Mouse (Mus musculus) midbrain, embryonic 14.5 days (tissue): ENCODE measurements around the gene Zcchc4. TPM values are rescaled to one million over a fixed set of nuclear protein-coding genes. Genes with fewer than 3 reads are reported as not detected.

Experiments used
- polyA plus RNA-seq: library from polyadenylated mRNA; unstranded; fragments of >200 nt; fragmentation: Nextera tagmentation; extraction: Ambion mirVana; gene quantifications from 2 replicates; pipeline ENCODE4 v1.2.1, GENCODE M21; 2014

The Zcchc4 gene
- polyA plus RNA-seq, 1 experiment from 2014 or later: 13.1 TPM

Other genes with a start within 250 kb of the Zcchc4 start
- 3.4 and 5.3 TPM in 2 replicates for gene Lgi2, start 208.9 kb upstream of the Zcchc4 start, polyA plus RNA-seq
- 7.2 and 10.7 TPM in 2 replicates for gene Sepsecs, start 105.7 kb upstream of the Zcchc4 start, polyA plus RNA-seq
- 3.9 and 6.8 TPM in 2 replicates for gene Pi4k2b, start 33.8 kb upstream of the Zcchc4 start, polyA plus RNA-seq
- 96.8 and 131 TPM in 2 replicates for gene Anapc4, start 58.6 kb downstream of the Zcchc4 start, polyA plus RNA-seq